Mouse (Mus musculus) bone marrow, adult 2 months (tissue): Measurements from ENCODE around the gene Il20.
A peak's percentile ranks its signal among the peaks of the same experiment; 100 is the strongest.

Source experiments
- CTCF ChIP-seq: fragments of 200-500 bp; IDR thresholded peaks from 2 replicates; pipeline ENCODE4 v1.5.1; 2011; ENCODE audit warnings: low read length, control low read depth; ENCODE audit not compliant: control insufficient read depth, insufficient read depth
- POLR2A ChIP-seq: fragments of 200-500 bp; IDR thresholded peaks from 2 replicates; pipeline ENCODE4 v1.6.1; 2011; ENCODE audit warnings: low read depth, mild to moderate bottlenecking, control low read depth, low read length, borderline replicate concordance; ENCODE audit not compliant: control insufficient read depth

- TF ChIP-seq CTCF = no peak
- TF ChIP-seq POLR2A = peak; percentile 38; the same call in 1 of the 2 replicates
Observed at GRCm38 (mm10) chr1:130864238-130864637, 47.0 kb downstream of the Il20 start.
